Mouse (Mus musculus) E14TG2a.4 (cell line): ENCODE data around the gene Crmp1.

Experiments
- H3K27me3 ChIP-seq: 2 replicates; pipeline ENCODE4 v1.6.1; 2014; ENCODE audit warnings: low read length, control low read depth; ENCODE audit not compliant: insufficient read depth
- H3K36me3 ChIP-seq: 2 replicates; pipeline ENCODE4 v1.6.1; 2014; ENCODE audit warnings: low read length, control low read depth; ENCODE audit not compliant: insufficient read depth
- H3K4me1 ChIP-seq: replicated peaks from 2 replicates; pipeline ENCODE4 v1.6.1; 2014; ENCODE audit warnings: low read depth, low read length, control low read depth
- H3K4me3 ChIP-seq: replicated peaks from 2 replicates; pipeline ENCODE4 v1.5.1; 2014; ENCODE audit warnings: mild to moderate bottlenecking, low read length
- H3K9me3 ChIP-seq: 2 replicates; pipeline ENCODE4 v1.6.1; 2014; ENCODE audit warnings: low read length, control low read depth
- CTCF ChIP-seq: conservative IDR thresholded peaks from 2 replicates; pipeline ENCODE4 v1.5.1; 2014; ENCODE audit warnings: low read length
- NANOG ChIP-seq: IDR thresholded peaks from 2 replicates; pipeline ENCODE4 v1.6.1; 2014; ENCODE audit warnings: borderline replicate concordance, low read length, mixed read lengths
- POU5F1 ChIP-seq: IDR thresholded peaks from 2 replicates; pipeline ENCODE4 v1.6.1; 2014; ENCODE audit warnings: low read length, borderline replicate concordance

Gene Crmp1

DNA sequence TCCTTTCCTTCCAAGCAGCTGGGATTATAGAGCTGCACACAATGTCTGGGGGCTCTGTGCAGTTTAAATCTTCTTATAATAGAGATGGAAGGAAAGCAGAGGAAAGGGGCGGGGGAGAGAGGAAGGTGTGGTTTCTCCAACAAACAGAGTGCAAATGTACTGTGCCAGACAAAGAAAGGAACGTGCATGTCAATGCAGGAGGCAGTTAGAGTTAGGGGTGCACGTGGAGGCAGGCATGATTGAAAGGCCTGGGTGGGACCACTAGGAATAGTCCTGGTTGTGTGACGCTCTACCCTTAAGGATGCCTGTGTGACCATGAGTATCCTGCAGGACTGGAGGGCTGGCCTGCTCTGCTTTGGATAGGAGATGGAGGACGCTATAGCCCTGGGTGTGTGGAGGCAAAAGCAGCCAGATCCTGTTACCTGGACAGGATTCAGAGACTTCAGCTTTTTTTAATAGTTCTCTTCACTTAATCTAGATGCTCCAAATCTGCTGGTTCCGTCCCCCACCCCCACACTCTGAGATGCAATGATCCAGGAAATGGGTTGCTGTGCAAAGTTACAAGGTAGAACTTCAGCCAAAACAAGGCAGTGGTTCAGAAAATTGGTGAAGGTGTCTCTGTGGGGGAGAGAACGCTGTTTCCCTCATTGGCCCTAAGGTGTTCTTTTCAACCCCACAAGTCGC, 88.9 kb downstream of the Crmp1 start:
- H3K4me1 ChIP-seq, result peaks cover 51% of the 10 kb centered on the region
- TF ChIP-seq NANOG, result no peak
- no peak for TF ChIP-seq POU5F1
- no peak for TF ChIP-seq CTCF
- peaks cover 62% of the 10 kb centered on the region for H3K36me3 ChIP-seq
- no peaks in the 10 kb centered on the region for H3K9me3 ChIP-seq
- H3K27me3 ChIP-seq, result peaks cover 6% of the 10 kb centered on the region
- H3K4me3 ChIP-seq, result no peak overlapping the region

DNA sequence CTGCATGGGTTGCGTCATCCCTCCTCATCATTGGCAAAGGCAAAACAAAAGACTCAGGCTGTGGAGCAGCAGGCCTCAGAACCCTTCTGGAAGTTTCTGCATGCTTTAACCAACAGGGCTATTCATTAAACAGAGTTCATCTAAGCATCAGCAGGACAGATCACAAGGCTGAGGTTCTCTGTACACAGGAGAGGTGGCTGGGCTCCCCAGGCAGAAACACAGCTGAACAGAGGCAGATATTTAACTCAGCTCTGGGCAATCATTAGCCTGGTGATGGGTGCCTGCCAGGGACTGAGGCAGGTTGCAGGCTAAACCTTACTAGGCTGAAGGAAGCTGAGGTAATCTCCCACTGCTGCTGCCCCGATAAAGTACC, 89.4 kb downstream of the Crmp1 start:
- Histone ChIP-seq H3K4me3 (no peak overlapping the region), H3K36me3 (peaks cover 57% of the 10 kb centered on the region), H3K4me1 (peaks cover 56% of the 10 kb centered on the region), H3K27me3 (peaks cover 9% of the 10 kb centered on the region), H3K9me3 (no peaks in the 10 kb centered on the region)
- TF ChIP-seq POU5F1 (no peak), CTCF (no peak), NANOG (no peak)

DNA sequence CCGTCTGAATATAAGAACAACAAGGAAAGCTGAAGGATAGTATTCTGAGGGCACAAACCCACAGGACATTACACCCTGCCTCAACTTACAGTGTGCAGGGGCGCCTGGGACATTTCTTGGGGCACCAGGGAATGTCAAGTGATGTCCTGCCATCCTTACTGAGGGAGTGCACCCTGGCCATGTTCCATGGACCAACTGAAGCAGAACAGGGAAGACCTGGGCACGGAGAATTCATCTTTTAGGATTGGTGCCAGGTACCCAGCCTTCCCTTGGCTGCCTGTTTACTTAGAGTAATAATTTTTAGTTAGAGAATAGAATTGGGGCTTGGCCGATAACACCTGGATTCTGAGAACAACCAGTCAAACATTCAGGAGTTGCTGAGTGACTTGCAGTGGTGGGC, 90.3 kb downstream of the Crmp1 start:
- H3K4me1 ChIP-seq, result peaks cover 61% of the 10 kb centered on the region
- TF ChIP-seq NANOG (no peak), POU5F1 (no peak), CTCF (no peak)
- H3K27me3 ChIP-seq, result peaks cover 14% of the 10 kb centered on the region
- no peaks in the 10 kb centered on the region for H3K9me3 ChIP-seq
- no peak overlapping the region for H3K4me3 ChIP-seq
- peaks cover 47% of the 10 kb centered on the region for H3K36me3 ChIP-seq

DNA sequence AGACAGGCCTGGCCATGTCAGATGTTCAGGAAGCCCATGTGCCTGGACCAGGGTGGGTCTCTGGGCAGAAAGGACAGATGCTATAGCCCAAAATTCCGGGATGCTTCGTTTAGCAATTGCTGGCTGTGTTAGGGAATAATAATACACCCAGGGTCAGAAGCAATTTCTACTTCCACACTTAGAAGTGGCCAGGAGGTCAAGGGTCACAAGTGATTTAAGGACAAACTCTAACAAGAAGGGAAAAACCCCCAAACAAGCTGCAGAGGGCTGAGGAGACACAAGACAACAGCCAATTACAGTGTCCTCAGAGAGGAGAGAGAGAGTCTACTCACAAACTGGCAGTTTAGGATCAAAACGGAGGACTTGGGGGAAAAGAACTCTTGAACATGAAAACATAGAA, 93.3 kb downstream of the Crmp1 start:
- TF ChIP-seq POU5F1 (no peak), NANOG (no peak), CTCF (no peak)
- Histone ChIP-seq H3K27me3 (peaks cover 33% of the 10 kb centered on the region), H3K4me1 (peaks cover 74% of the 10 kb centered on the region), H3K4me3 (no peak overlapping the region), H3K36me3 (peaks cover 33% of the 10 kb centered on the region), H3K9me3 (no peaks in the 10 kb centered on the region)

DNA sequence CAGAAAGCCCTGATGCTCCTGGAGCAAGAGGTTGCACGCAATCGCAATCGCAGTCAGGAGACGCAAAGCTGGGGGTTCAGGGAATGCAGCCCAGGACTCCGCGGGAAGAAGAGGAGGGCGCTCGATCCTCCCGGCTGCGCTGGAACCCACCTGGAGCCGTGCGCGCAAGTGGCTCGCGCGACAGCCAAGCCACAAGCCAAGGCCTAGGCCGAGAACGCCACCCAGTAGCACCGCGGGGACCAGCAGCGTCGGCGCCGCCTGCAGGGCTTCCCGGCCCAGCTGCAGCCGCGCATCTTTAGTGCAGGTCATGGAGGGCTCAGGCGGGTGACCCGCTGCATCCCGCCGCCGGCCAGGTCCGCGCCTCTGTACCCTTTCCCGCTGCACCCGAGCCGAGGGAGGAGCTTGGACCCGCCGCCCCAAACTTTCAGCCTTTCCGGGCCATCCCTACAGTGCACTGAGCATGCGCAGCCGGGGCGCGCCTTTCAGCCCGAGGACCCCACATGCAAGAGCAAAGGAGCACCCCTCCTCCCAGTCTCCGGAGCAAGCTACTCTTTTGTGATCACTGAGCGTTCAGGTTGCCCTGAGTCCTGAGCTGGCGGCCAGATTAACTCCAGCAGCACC, 94.9 kb downstream of the Crmp1 start, which contains the start of gene Evc:
Evc (minus strand) TSS at position 410 of the 621 bp plus-strand sequence.
- peaks cover 59% of the 10 kb centered on the region for H3K4me1 ChIP-seq
- H3K27me3 ChIP-seq, result peaks cover 34% of the 10 kb centered on the region
- H3K4me3 ChIP-seq, result peak within 1 kb of the TSS; percentile 85
- H3K9me3 ChIP-seq, result no peaks in the 10 kb centered on the region
- TF ChIP-seq CTCF, result no peak
- no peak for TF ChIP-seq POU5F1
- no peak for TF ChIP-seq NANOG
- H3K36me3 ChIP-seq, result peaks cover 40% of the 10 kb centered on the region

DNA sequence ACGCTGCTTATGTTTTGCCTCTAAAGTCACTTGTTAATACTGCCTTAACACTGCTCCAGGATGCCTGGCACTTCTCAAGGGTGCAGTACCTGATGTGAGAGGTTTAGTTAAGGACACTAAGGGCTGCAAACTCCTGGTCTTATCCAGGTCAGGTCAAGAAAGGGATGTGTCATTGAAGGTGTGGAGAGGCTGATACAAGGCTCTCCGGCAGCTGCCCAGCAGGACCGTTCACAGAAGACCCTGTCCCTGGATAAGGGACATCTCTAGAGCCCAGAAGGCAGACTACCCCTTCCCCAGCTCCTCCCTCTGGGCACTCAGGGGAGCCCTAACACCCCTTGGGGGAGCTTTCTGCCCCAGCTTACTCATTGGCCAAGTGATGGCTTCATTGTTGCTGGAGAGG, 96.0 kb downstream of the Crmp1 start:
- peaks cover 53% of the 10 kb centered on the region for H3K4me1 ChIP-seq
- no peak for TF ChIP-seq POU5F1
- no peak for TF ChIP-seq NANOG
- TF ChIP-seq CTCF, result no peak
- H3K4me3 ChIP-seq, result peak overlapping the region; percentile 85
- no peaks in the 10 kb centered on the region for H3K9me3 ChIP-seq
- peaks cover 34% of the 10 kb centered on the region for H3K36me3 ChIP-seq
- peaks cover 34% of the 10 kb centered on the region for H3K27me3 ChIP-seq

DNA sequence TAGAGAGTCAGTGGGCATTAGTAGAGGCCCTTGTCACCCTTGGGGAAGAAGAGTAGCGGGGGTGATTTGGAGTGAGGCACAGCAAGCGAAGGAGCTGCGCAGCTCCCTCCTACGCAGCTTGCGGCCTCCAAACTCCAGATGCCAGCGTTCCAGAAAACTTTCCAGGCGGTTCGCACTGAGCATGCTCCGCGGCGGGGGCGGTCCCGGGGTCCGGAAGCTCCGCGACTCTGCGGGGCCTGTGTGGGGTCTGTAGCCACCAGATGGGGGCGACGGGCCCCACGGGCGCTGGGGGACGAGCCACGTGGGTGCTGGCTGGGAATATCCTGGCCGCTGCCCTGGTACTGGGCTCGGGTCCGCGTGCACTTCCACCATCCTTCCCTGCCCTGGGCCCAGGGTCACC, 96.5 kb downstream of the Crmp1 start, which contains the start of gene Evc2:
Evc2 (plus strand) TSS at position 212 of the 400 bp plus-strand sequence.
- no peaks in the 10 kb centered on the region for H3K9me3 ChIP-seq
- peaks cover 47% of the 10 kb centered on the region for H3K4me1 ChIP-seq
- H3K36me3 ChIP-seq, result peaks cover 32% of the 10 kb centered on the region
- H3K27me3 ChIP-seq, result peaks cover 34% of the 10 kb centered on the region
- TF ChIP-seq POU5F1, result no peak
- no peak for TF ChIP-seq CTCF
- no peak for TF ChIP-seq NANOG
- H3K4me3 ChIP-seq, result peak within 1 kb of the TSS; percentile 85
